Mouse (Mus musculus): Measurements from ENCODE around the gene Eif4e2. TPM values are rescaled to one million over a fixed set of nuclear protein-coding genes. Genes with fewer than 3 reads are reported as not detected.

Eif4e2 gene
- polyA plus RNA-seq, 1 experiment from 2014 or later, result 135 TPM

GRCm38 (mm10) chr1:87172316-87172715 lies 41.4 kb upstream of the Eif4e2 start:
- H3K4me1 ChIP-seq (replicated peaks; ENCODE audit: control insufficient read depth, insufficient read depth), result no peaks in the 10 kb centered on the region
- no peaks in the 10 kb centered on the region for H3K27me3 ChIP-seq (ENCODE audit: control insufficient read depth, insufficient read depth, low read length)
- H3K9me3 ChIP-seq (ENCODE audit: control insufficient read depth, low read length), result no peaks in the 10 kb centered on the region
- H3K4me3 ChIP-seq (ENCODE audit: low read depth, low read length), result no peak overlapping the region
- no peak for DNase-seq (ENCODE audit: low spot score)
- no peak overlapping the region for H3K4me2 ChIP-seq (replicated peaks; ENCODE audit: low read depth)
- no peak overlapping the region for H3K9ac ChIP-seq (ENCODE audit: low read length)
- TF ChIP-seq CTCF (IDR thresholded peaks at IDR 0.05; ENCODE audit: low read depth) (no peak), EP300 (optimal IDR thresholded peaks at IDR 0.05) (no peak)
- no peak overlapping the region for H3K27ac ChIP-seq (replicated peaks)
- H3K36me3 ChIP-seq (ENCODE audit: control insufficient read depth, insufficient read depth, low read length), result no peaks in the 10 kb centered on the region
- no peak for ATAC-seq (ENCODE audit: low FRiP score, low TSS enrichment)
- WGBS, result 45% methylated on average over 9 of the region's 9 CpGs

- Histone ChIP-seq H3K27me3 (ENCODE audit: control insufficient read depth, insufficient read depth, low read length) (no peaks in the 10 kb centered on the region), H3K4me3 (ENCODE audit: low read depth, low read length) (no peak overlapping the region), H3K4me1 (replicated peaks; ENCODE audit: control insufficient read depth, insufficient read depth) (no peaks in the 10 kb centered on the region), H3K27ac (replicated peaks) (no peak overlapping the region), H3K4me2 (replicated peaks; ENCODE audit: low read depth) (no peak overlapping the region), H3K9ac (ENCODE audit: low read length) (no peak overlapping the region), H3K9me3 (ENCODE audit: control insufficient read depth, low read length) (no peaks in the 10 kb centered on the region), H3K36me3 (ENCODE audit: control insufficient read depth, insufficient read depth, low read length) (no peaks in the 10 kb centered on the region)
- ATAC-seq (ENCODE audit: low FRiP score, low TSS enrichment) (0 out of 2 replicates have a peak, but pooled peaks have one; percentile 41), DNase-seq (ENCODE audit: low spot score) (peak; percentile 71)
- TF ChIP-seq EP300 (optimal IDR thresholded peaks at IDR 0.05) (no peak), CTCF (IDR thresholded peaks at IDR 0.05; ENCODE audit: low read depth) (peak; percentile 83)
- WGBS, result 31% methylated on average over 28 of the region's 28 CpGs
These were observed 39.4 kb upstream of the Eif4e2 start for GRCm38 (mm10) chr1:87174006-87174955.

GRCm38 (mm10) chr1:87175852-87176292 lies 37.8 kb upstream of the Eif4e2 start:
- Histone ChIP-seq H3K4me3 (ENCODE audit: low read depth, low read length) (no peak overlapping the region), H3K36me3 (ENCODE audit: control insufficient read depth, insufficient read depth, low read length) (no peaks in the 10 kb centered on the region), H3K27ac (replicated peaks) (no peak overlapping the region), H3K9me3 (ENCODE audit: control insufficient read depth, low read length) (no peaks in the 10 kb centered on the region), H3K4me2 (replicated peaks; ENCODE audit: low read depth) (no peak overlapping the region), H3K9ac (ENCODE audit: low read length) (no peak overlapping the region), H3K27me3 (ENCODE audit: control insufficient read depth, insufficient read depth, low read length) (no peaks in the 10 kb centered on the region), H3K4me1 (replicated peaks; ENCODE audit: control insufficient read depth, insufficient read depth) (no peaks in the 10 kb centered on the region)
- TF ChIP-seq EP300 (optimal IDR thresholded peaks at IDR 0.05) (no peak), CTCF (IDR thresholded peaks at IDR 0.05; ENCODE audit: low read depth) (peak; percentile 67)
- DNase-seq (ENCODE audit: low spot score), result peak; percentile 65
- ATAC-seq (ENCODE audit: low FRiP score, low TSS enrichment), result peak; percentile 77
- WGBS, result 7% methylated on average over 11 of the region's 11 CpGs

DNA sequence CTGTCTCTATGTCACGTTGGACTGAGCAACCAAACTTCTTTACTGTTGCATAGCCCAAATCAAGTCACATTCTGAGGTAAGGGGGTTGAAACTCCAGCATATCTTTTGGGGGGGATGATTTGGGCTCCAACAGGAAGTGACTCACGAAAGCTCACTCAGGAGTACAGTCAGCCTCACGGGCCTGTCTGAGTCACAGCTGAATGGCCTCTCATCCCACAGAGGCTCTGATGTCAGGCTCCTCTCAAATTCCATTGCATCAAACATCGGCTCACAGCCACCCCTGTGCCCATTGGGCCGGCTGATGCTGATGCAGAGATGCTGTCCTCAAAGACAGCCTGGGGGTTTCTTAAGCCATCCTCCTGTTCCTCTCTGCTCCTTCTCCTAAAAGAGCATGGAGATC lies 32.8 kb upstream of the Eif4e2 start:
- DNase-seq (ENCODE audit: low spot score) (no peak), ATAC-seq (ENCODE audit: low FRiP score, low TSS enrichment) (no peak)
- Histone ChIP-seq H3K9ac (ENCODE audit: low read length) (no peak overlapping the region), H3K36me3 (ENCODE audit: control insufficient read depth, insufficient read depth, low read length) (no peaks in the 10 kb centered on the region), H3K27me3 (ENCODE audit: control insufficient read depth, insufficient read depth, low read length) (peaks cover 7% of the 10 kb centered on the region; the same call in 1 of the 2 replicates), H3K27ac (replicated peaks) (no peak overlapping the region), H3K9me3 (ENCODE audit: control insufficient read depth, low read length) (no peaks in the 10 kb centered on the region), H3K4me3 (ENCODE audit: low read depth, low read length) (no peak overlapping the region), H3K4me2 (replicated peaks; ENCODE audit: low read depth) (no peak overlapping the region), H3K4me1 (replicated peaks; ENCODE audit: control insufficient read depth, insufficient read depth) (no peaks in the 10 kb centered on the region)
- no peak for TF ChIP-seq CTCF (IDR thresholded peaks at IDR 0.05; ENCODE audit: low read depth)
- no peak for TF ChIP-seq EP300 (optimal IDR thresholded peaks at IDR 0.05)
- 36% methylated on average over 5 of the region's 5 CpGs for WGBS

- Histone ChIP-seq H3K4me1 (replicated peaks; ENCODE audit: control insufficient read depth, insufficient read depth) (no peaks in the 10 kb centered on the region), H3K27me3 (ENCODE audit: control insufficient read depth, insufficient read depth, low read length) (peaks cover 11% of the 10 kb centered on the region; the same call in 1 of the 2 replicates), H3K4me2 (replicated peaks; ENCODE audit: low read depth) (no peak within 1 kb of the TSS), H3K9me3 (ENCODE audit: control insufficient read depth, low read length) (no peaks in the 10 kb centered on the region), H3K9ac (ENCODE audit: low read length) (no peak within 1 kb of the TSS), H3K36me3 (ENCODE audit: control insufficient read depth, insufficient read depth, low read length) (no peaks in the 10 kb centered on the region), H3K27ac (replicated peaks) (no peak within 1 kb of the TSS), H3K4me3 (ENCODE audit: low read depth, low read length) (no peak within 1 kb of the TSS)
- DNase-seq (ENCODE audit: low spot score) (no peak), ATAC-seq (ENCODE audit: low FRiP score, low TSS enrichment) (no peak)
- 67% methylated on average over 9 of the region's 9 CpGs for WGBS
- TF ChIP-seq EP300 (optimal IDR thresholded peaks at IDR 0.05), result no peak
- no peak for TF ChIP-seq CTCF (IDR thresholded peaks at IDR 0.05; ENCODE audit: low read depth)
These were observed 30.7 kb upstream of the Eif4e2 start, which contains the start of gene Prss56 for GRCm38 (mm10) chr1:87183013-87183412. Gene Prss56, plus strand, starts transcription at chr1:87183313.

All from stomach, postnatal 0 days (tissue).